9 mouse cellular contexts compared by ENCODE assay signal in the genomic region with DNA sequence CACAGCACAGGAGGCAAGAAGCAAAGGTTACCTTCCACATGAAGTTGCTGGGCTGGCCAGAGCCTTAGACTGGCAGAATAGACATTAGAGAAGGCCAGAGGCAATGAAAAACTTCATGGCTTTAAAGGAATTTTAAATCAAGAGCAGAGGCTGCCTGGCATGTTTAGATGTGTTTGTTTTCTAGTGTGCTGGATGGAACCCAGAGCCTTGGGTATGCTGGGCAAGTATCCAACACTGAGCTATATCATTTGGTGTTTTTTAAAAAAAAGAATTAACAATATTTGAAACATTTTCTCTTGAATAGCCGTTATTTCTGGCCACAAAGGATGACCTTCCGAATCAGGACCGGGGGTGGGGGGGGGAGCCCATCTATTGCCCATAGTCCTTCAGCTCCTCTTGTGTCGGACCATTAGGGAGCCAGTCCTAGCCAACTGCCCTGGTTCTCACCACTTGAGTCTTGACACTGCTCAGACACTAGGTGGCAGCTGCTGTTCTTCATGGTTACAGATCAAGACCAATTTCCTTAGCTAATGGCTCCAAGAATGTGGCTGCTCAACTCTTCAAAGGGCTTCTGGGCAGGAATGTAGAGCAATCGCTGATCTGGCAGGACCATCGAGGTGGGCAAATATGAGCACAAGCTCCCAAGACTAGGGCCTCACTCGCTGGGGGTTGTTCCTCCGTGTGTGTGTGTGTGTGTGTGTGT. TPM values are rescaled to one million over a fixed set of nuclear protein-coding genes. Genes with fewer than 3 reads are reported as not detected.
DNase-seq lines count a peak whose midpoint lies in the region; ATAC-seq and TF ChIP-seq lines count a peak whose summit lies in the region.
"Had no signal": no experiment of that assay in that cellular context is flagged by ENCODE, and none has a peak within 500 bp of the region (broad histone marks: within the 10 kb centered on the region; RNA-seq: fewer than 3 reads in every experiment).

No protein-coding gene starts in this region.

- peak; percentile 59; the same call in 1 of the 2 replicates for TF ChIP-seq CTCF in brain, embryonic 14.5 days (IDR thresholded peaks at IDR 0.05; ENCODE audit: borderline replicate concordance, extremely low read depth, insufficient read depth, insufficient read length)
- peak; percentile 77 for TF ChIP-seq CTCF in forebrain, postnatal 0 days (IDR thresholded peaks at IDR 0.05; ENCODE audit: low read depth)
- peak; percentile 87 for TF ChIP-seq CTCF in intestine, postnatal 0 days (IDR thresholded peaks at IDR 0.05; ENCODE audit: low read depth)

- TF ChIP-seq POLR2A in brain, embryonic 14.5 days (IDR thresholded peaks at IDR 0.05; ENCODE audit: borderline replicate concordance, extremely low read depth, insufficient read depth, insufficient read length, poor library complexity, severe bottlenecking), result no peak

- no peak overlapping the region for H3K4me2 ChIP-seq in forebrain, postnatal 0 days (ENCODE audit: low read depth)
- no peak overlapping the region for H3K4me2 ChIP-seq in intestine, postnatal 0 days (replicated peaks; ENCODE audit: low read depth)
- no peak overlapping the region for H3K4me2 ChIP-seq in liver, embryonic 12.5 days
- H3K4me2 ChIP-seq in neural tube, embryonic 15.5 days, result no peak overlapping the region
- H3K4me2 ChIP-seq: limb, embryonic 15.5 days had no signal

- no peaks in the 10 kb centered on the region for H3K27me3 ChIP-seq in forebrain, postnatal 0 days (ENCODE audit: insufficient read depth, low read length)
- no peaks in the 10 kb centered on the region for H3K27me3 ChIP-seq in intestine, postnatal 0 days (replicated peaks; ENCODE audit: control insufficient read depth, insufficient read depth, low read length)
- H3K27me3 ChIP-seq in liver, embryonic 12.5 days (replicated peaks), result no peaks in the 10 kb centered on the region
- no peaks in the 10 kb centered on the region for H3K27me3 ChIP-seq in neural tube, embryonic 15.5 days (replicated peaks)
- H3K27me3 ChIP-seq: limb, embryonic 15.5 days had no signal

- H3K9ac ChIP-seq in forebrain, postnatal 0 days, result no peak overlapping the region
- no peak overlapping the region for H3K9ac ChIP-seq in intestine, postnatal 0 days (ENCODE audit: low read depth, low read length)
- H3K9ac ChIP-seq in liver, embryonic 12.5 days, result no peak overlapping the region
- H3K9ac ChIP-seq in neural tube, embryonic 15.5 days (replicated peaks), result no peak overlapping the region
- H3K9ac ChIP-seq: limb, embryonic 15.5 days had no signal

- peak; percentile 82 for ATAC-seq in forebrain, postnatal 0 days
- ATAC-seq in intestine, postnatal 0 days, result 0 out of 2 replicates have a peak, but pooled peaks have one; percentile 30
- 0 out of 2 replicates have a peak, but pooled peaks have one; percentile 38 for ATAC-seq in liver, embryonic 12.5 days
- ATAC-seq in neural tube, embryonic 15.5 days (ENCODE audit: low FRiP score), result peak; percentile 50; the same call in 1 of the 2 replicates

- no peaks in the 10 kb centered on the region for H3K9me3 ChIP-seq in forebrain, postnatal 0 days (ENCODE audit: low read length)
- no peaks in the 10 kb centered on the region for H3K9me3 ChIP-seq in intestine, postnatal 0 days (ENCODE audit: control insufficient read depth)
- no peaks in the 10 kb centered on the region for H3K9me3 ChIP-seq in liver, embryonic 12.5 days (replicated peaks)
- no peaks in the 10 kb centered on the region for H3K9me3 ChIP-seq in neural tube, embryonic 15.5 days (replicated peaks)
- H3K9me3 ChIP-seq: limb, embryonic 15.5 days had no signal

- no peaks in the 10 kb centered on the region; the same call in 1 of the 2 replicates for H3K36me3 ChIP-seq in forebrain, postnatal 0 days (ENCODE audit: insufficient read depth)
- H3K36me3 ChIP-seq in intestine, postnatal 0 days (ENCODE audit: control insufficient read depth, insufficient read depth), result no peaks in the 10 kb centered on the region
- 0 out of 2 replicates have a peak, but pooled peaks cover 3% of the 10 kb centered on the region for H3K36me3 ChIP-seq in liver, embryonic 12.5 days
- peaks cover 24% of the 10 kb centered on the region for H3K36me3 ChIP-seq in neural tube, embryonic 15.5 days

- H3K4me3 ChIP-seq in forebrain, postnatal 0 days (ENCODE audit: low read depth, low read length), result no peak overlapping the region
- no peak overlapping the region for H3K4me3 ChIP-seq in intestine, postnatal 0 days (ENCODE audit: low read depth, low read length)
- no peak overlapping the region for H3K4me3 ChIP-seq in liver, embryonic 12.5 days
- no peak overlapping the region for H3K4me3 ChIP-seq in neural tube, embryonic 15.5 days (replicated peaks)
- H3K4me3 ChIP-seq: limb, embryonic 15.5 days had no signal

- 45% methylated on average over 8 of the region's 8 CpGs for WGBS in forebrain, postnatal 0 days
- 21% methylated on average over 8 of the region's 8 CpGs for WGBS in intestine, postnatal 0 days
- 47% methylated on average over 8 of the region's 8 CpGs for WGBS in liver, embryonic 12.5 days (ENCODE audit: insufficient replicate concordance)
- 45% methylated on average over 8 of the region's 8 CpGs for WGBS in neural tube, embryonic 15.5 days

- DNase-seq in adrenal gland, adult 8-10 months, result peak; percentile 52
- DNase-seq in adrenal gland, postnatal 4 days (ENCODE audit: low spot score in 2 of 2), result no peak
- peak; percentile 81 for DNase-seq in 3T3-L1 (ENCODE audit: low read depth, low spot score)
- DNase-seq in brain, embryonic 14.5 days (ENCODE audit: low read depth), result peak; percentile 82
- peak; percentile 51 for DNase-seq in forebrain, postnatal 0 days

- no peak overlapping the region for H3K27ac ChIP-seq in forebrain, postnatal 0 days (ENCODE audit: low read depth, low read length)
- H3K27ac ChIP-seq in intestine, postnatal 0 days (ENCODE audit: low read depth, low read length), result no peak overlapping the region
- no peak overlapping the region for H3K27ac ChIP-seq in liver, embryonic 12.5 days
- no peak overlapping the region for H3K27ac ChIP-seq in neural tube, embryonic 15.5 days (replicated peaks)
- H3K27ac ChIP-seq: limb, embryonic 15.5 days had no signal

- H3K4me1 ChIP-seq in forebrain, postnatal 0 days (ENCODE audit: insufficient read depth), result no peaks in the 10 kb centered on the region
- H3K4me1 ChIP-seq in intestine, postnatal 0 days (replicated peaks; ENCODE audit: control insufficient read depth, insufficient read depth, low read length), result no peaks in the 10 kb centered on the region
- H3K4me1 ChIP-seq in liver, embryonic 12.5 days, result no peaks in the 10 kb centered on the region
- 0 out of 2 replicates have a peak, but pooled peaks cover 5% of the 10 kb centered on the region for H3K4me1 ChIP-seq in neural tube, embryonic 15.5 days

RNA-seq across cellular contexts. Expression of gene Arid5a, which starts 16.4 kb away (rescaled TPM):
- total RNA-seq in adrenal gland, adult 8-10 months (2022), result 1 to 10 TPM; 4.0 to 6.3 (median 4.9) TPM
- total RNA-seq in adrenal gland, postnatal 4 days (2021), result 1 to 10 TPM; 6.0 to 8.4 TPM
- 1.8 and 2.8 TPM in 2 replicates for polyA plus RNA-seq in brain, embryonic 14.5 days (2012; rRNA removed)
- total RNA-seq in forebrain, postnatal 0 days (2014; rRNA removed), result 3.9 and 9.8 TPM in 2 replicates
- 2.2 and 3.4 TPM in 2 replicates for polyA plus RNA-seq in forebrain, postnatal 0 days (2015; fragmentation: Nextera tagmentation; extraction: Ambion mirVana)
- 3.6 and 3.7 TPM in 2 replicates for polyA plus RNA-seq in intestine, postnatal 0 days (2015; fragmentation: Nextera tagmentation; extraction: Ambion mirVana)
- polyA plus RNA-seq in liver, embryonic 12.5 days (2016; fragmentation: Nextera tagmentation; extraction: Ambion mirVana), result 2.3 and 3.4 TPM in 2 replicates
- 3.7 and 9.8 TPM in 2 replicates for polyA plus RNA-seq in neural tube, embryonic 15.5 days (2015; fragmentation: Nextera tagmentation; extraction: Ambion mirVana)

RNA-seq across cellular contexts. Expression of gene Kansl3, which starts 45.1 kb away (rescaled TPM):
- 100 to 1,000 TPM in 3 of 4 experiments, 10 to 100 TPM in 1; 86.5 to 139 (median 135) TPM for total RNA-seq in adrenal gland, adult 8-10 months (2022)
- total RNA-seq in adrenal gland, postnatal 4 days (2021), result 100 to 1,000 TPM; 107 to 113 TPM
- polyA plus RNA-seq in brain, embryonic 14.5 days (2012; rRNA removed), result 65.6 and 73.9 TPM in 2 replicates
- total RNA-seq in forebrain, postnatal 0 days (2014; rRNA removed), result 43.9 and 53.6 TPM in 2 replicates
- polyA plus RNA-seq in forebrain, postnatal 0 days (2015; fragmentation: Nextera tagmentation; extraction: Ambion mirVana), result 18.6 and 27.8 TPM in 2 replicates
- polyA plus RNA-seq in intestine, postnatal 0 days (2015; fragmentation: Nextera tagmentation; extraction: Ambion mirVana), result 18.6 and 19.1 TPM in 2 replicates
- polyA plus RNA-seq in liver, embryonic 12.5 days (2016; fragmentation: Nextera tagmentation; extraction: Ambion mirVana), result 20.3 and 20.7 TPM in 2 replicates
- polyA plus RNA-seq in neural tube, embryonic 15.5 days (2015; fragmentation: Nextera tagmentation; extraction: Ambion mirVana), result 36.0 and 36.7 TPM in 2 replicates

RNA-seq across cellular contexts. Expression of gene Fer1l5, which starts 48.2 kb away (rescaled TPM):
- 1 to 10 TPM in 2 of 4 experiments, not detected in 2; 1.3 to 1.6 TPM for total RNA-seq in adrenal gland, adult 8-10 months (2022)
- under 1 TPM; 0.70 to 0.99 TPM for total RNA-seq in adrenal gland, postnatal 4 days (2021)
- 0.03 and 0.07 TPM in 2 replicates for polyA plus RNA-seq in brain, embryonic 14.5 days (2012; rRNA removed)
- total RNA-seq in forebrain, postnatal 0 days (2014; rRNA removed), result 0.15 TPM in 1 of 2 replicates, not detected in the other
- polyA plus RNA-seq in forebrain, postnatal 0 days (2015; fragmentation: Nextera tagmentation; extraction: Ambion mirVana), result 1.0 and 1.2 TPM in 2 replicates
- 0.13 and 0.17 TPM in 2 replicates for polyA plus RNA-seq in intestine, postnatal 0 days (2015; fragmentation: Nextera tagmentation; extraction: Ambion mirVana)
- 0.35 and 0.37 TPM in 2 replicates for polyA plus RNA-seq in liver, embryonic 12.5 days (2016; fragmentation: Nextera tagmentation; extraction: Ambion mirVana)
- polyA plus RNA-seq in neural tube, embryonic 15.5 days (2015; fragmentation: Nextera tagmentation; extraction: Ambion mirVana), result 1.8 and 2.0 TPM in 2 replicates

RNA-seq across cellular contexts. Expression of gene Neurl3, which starts 49.4 kb away (rescaled TPM):
- total RNA-seq in adrenal gland, adult 8-10 months (2022), result 10 to 100 TPM in 2 of 4 experiments, 1 to 10 TPM in 2; 7.6 to 12.1 (median 10.1) TPM
- 10 to 100 TPM in 1 of 2 experiments, 1 to 10 TPM in 1; 8.0 to 10.4 TPM for total RNA-seq in adrenal gland, postnatal 4 days (2021)
- polyA plus RNA-seq in brain, embryonic 14.5 days (2012; rRNA removed), result 0.87 and 1.3 TPM in 2 replicates
- 0.43 and 0.54 TPM in 2 replicates for total RNA-seq in forebrain, postnatal 0 days (2014; rRNA removed)
- 0.53 and 0.85 TPM in 2 replicates for polyA plus RNA-seq in forebrain, postnatal 0 days (2015; fragmentation: Nextera tagmentation; extraction: Ambion mirVana)
- polyA plus RNA-seq in intestine, postnatal 0 days (2015; fragmentation: Nextera tagmentation; extraction: Ambion mirVana), result 15.6 and 15.8 TPM in 2 replicates
- 3.4 and 3.7 TPM in 2 replicates for polyA plus RNA-seq in liver, embryonic 12.5 days (2016; fragmentation: Nextera tagmentation; extraction: Ambion mirVana)
- polyA plus RNA-seq in neural tube, embryonic 15.5 days (2015; fragmentation: Nextera tagmentation; extraction: Ambion mirVana), result 2.2 and 3.2 TPM in 2 replicates

Comparison
In these comparisons a context has a peak if more than half of its experiments do, and no peak if none do; other contexts are left out.
1. DNase-seq: peak in adrenal gland, adult 8-10 months (single experiment), 3T3-L1 (single experiment), brain, embryonic 14.5 days (single experiment) and forebrain, postnatal 0 days (single experiment); none in adrenal gland, postnatal 4 days (0 of 2).
2. ATAC-seq: peak in every context shown above with its lines; median percentile 82 in forebrain, postnatal 0 days; 50 in neural tube, embryonic 15.5 days; 38 in liver, embryonic 12.5 days; 30 in intestine, postnatal 0 days.
3. Peak in every context shown above with its lines, with median percentiles within 50 percentile points of each other: CTCF ChIP-seq.